Mouse (Mus musculus) megakaryocyte, embryonic 14.5 days (primary cell): ENCODE data around the gene Inpp5k.

Experiments used
- FLI1 ChIP-seq: IDR thresholded peaks from 2 replicates; pipeline ENCODE4 v1.6.1; 2012; ENCODE audit warnings: low read length, inconsistent platforms, mixed read lengths
- GATA1 ChIP-seq: IDR thresholded peaks from 3 replicates; pipeline ENCODE4 v1.6.1; 2012; ENCODE audit warnings: mixed read lengths, low read length, inconsistent platforms, borderline replicate concordance

GRCm38 (mm10) chr11:75662131-75662530, 31.3 kb downstream of the Inpp5k start:
- TF ChIP-seq FLI1 (no peak), GATA1 (no peak)
